Mouse (Mus musculus) forebrain, postnatal 0 days (tissue): ENCODE measurements around the gene Adgrv1. TPM values are rescaled to one million over a fixed set of nuclear protein-coding genes. Genes with fewer than 3 reads are reported as not detected.
A peak's percentile ranks its signal among the peaks of the same experiment; 100 is the strongest.

Experiments
- ATAC-seq: fragments of 200-750 bp; cut with Nextera tagmentation; 2 replicates; pipeline ENCODE4 v1.8.0; 2017; ENCODE audit warnings: mild to moderate bottlenecking, moderate library complexity
- DNase-seq: peaks from one replicate; pipeline ENCODE4 v3.0.0-alpha.2; 2015
- H3K27ac ChIP-seq: fragments of 300-500 bp; sonication (generic); 2 replicates; pipeline ENCODE4 v1.5.1; 2014; ENCODE audit warnings: low read depth, mild to moderate bottlenecking, antibody characterized with exemption, low read length, moderate library complexity, mixed read lengths
- H3K27me3 ChIP-seq: fragments of 300-500 bp; sonication (generic); 2 replicates; pipeline ENCODE4 v1.6.1; 2014; ENCODE audit warnings: mild to moderate bottlenecking, low read length, mixed read lengths; ENCODE audit not compliant: insufficient read depth
- H3K36me3 ChIP-seq: fragments of 300-500 bp; sonication (generic); 2 replicates; pipeline ENCODE4 v1.6.1; 2014; ENCODE audit warnings: mild to moderate bottlenecking, moderate library complexity; ENCODE audit not compliant: insufficient read depth
- H3K4me1 ChIP-seq: fragments of 300-500 bp; sonication (generic); 2 replicates; pipeline ENCODE4 v1.6.1; 2014; ENCODE audit warnings: antibody characterized with exemption; ENCODE audit not compliant: insufficient read depth
- H3K4me2 ChIP-seq: fragments of 300-500 bp; sonication (generic); 2 replicates; pipeline ENCODE4 v1.6.1; 2014; ENCODE audit warnings: low read depth, mild to moderate bottlenecking, moderate library complexity
- H3K4me3 ChIP-seq: fragments of 300-500 bp; sonication (generic); 2 replicates; pipeline ENCODE4 v1.5.1; 2014; ENCODE audit warnings: low read depth, low read length, mixed read lengths
- H3K9ac ChIP-seq: fragments of 300-500 bp; sonication (generic); 2 replicates; pipeline ENCODE4 v1.6.1; 2014; ENCODE audit warnings: mild to moderate bottlenecking
- H3K9me3 ChIP-seq: fragments of 300-500 bp; sonication (generic); 2 replicates; pipeline ENCODE4 v1.6.1; 2016; ENCODE audit warnings: low read length
- CTCF ChIP-seq: sonication (generic); IDR thresholded peaks from 2 replicates; pipeline ENCODE4 v1.5.1; 2016; ENCODE audit warnings: antibody characterized with exemption, control low read depth, low read depth
- WGBS: fragments of 180-500 bp; shearing (Covaris S2); extraction: QIAGEN DNeasy Blood & Tissue Kit; methylation state at CpG from one replicate; pipeline ENCODE4 v1.1.7; 2014; 5-methylcytosine and 5-hydroxymethylcytosine counted together
- polyA plus RNA-seq: library from polyadenylated mRNA; unstranded; fragments of >200 nt; fragmentation: Nextera tagmentation; extraction: Ambion mirVana; gene quantifications from 2 replicates; pipeline ENCODE4 v1.2.1, GENCODE M21; 2015
- total RNA-seq: library from RNA; depleted of rRNA; stranded (reverse); fragments of >200 nt; gene quantifications from 2 replicates; pipeline ENCODE4 v1.2.3, GENCODE M21; 2014; rRNA removed

The Adgrv1 gene
- 10.2 and 13.5 TPM in 2 replicates for total RNA-seq
- polyA plus RNA-seq: 3.9 and 6.1 TPM in 2 replicates

GRCm38 (mm10) chr13:81632720-81633415 lies at the start of gene Adgrv1:
Gene Adgrv1, minus strand, starts transcription at chr13:81633154.
- Histone ChIP-seq H3K36me3 (no peaks in the 10 kb centered on the region), H3K27me3 (no peaks in the 10 kb centered on the region), H3K4me2 (peak within 1 kb of the TSS; percentile 99), H3K4me1 (0 out of 2 replicates have a peak, but pooled peaks cover 1% of the 10 kb centered on the region), H3K9ac (peak within 1 kb of the TSS; percentile 54), H3K9me3 (no peaks in the 10 kb centered on the region), H3K27ac (no peak within 1 kb of the TSS), H3K4me3 (peak within 1 kb of the TSS; percentile 56)
- ATAC-seq: peak; percentile 98
- peak; percentile 78 for DNase-seq
- no peak for TF ChIP-seq CTCF
- 1% methylated on average over 42 of the region's 42 CpGs for WGBS

GRCm38 (mm10) chr13:81675333-81675732 lies 42.4 kb upstream of the Adgrv1 start:
- Histone ChIP-seq H3K4me2 (no peak overlapping the region), H3K9me3 (no peaks in the 10 kb centered on the region), H3K4me1 (no peaks in the 10 kb centered on the region), H3K36me3 (peaks cover 18% of the 10 kb centered on the region; the same call in 1 of the 2 replicates), H3K27ac (no peak overlapping the region), H3K9ac (no peak overlapping the region), H3K27me3 (no peaks in the 10 kb centered on the region), H3K4me3 (no peak overlapping the region)
- no peak for TF ChIP-seq CTCF
- WGBS: 90% methylated on average over 8 of the region's 8 CpGs
- DNase-seq (no peak), ATAC-seq (no peak)

DNA sequence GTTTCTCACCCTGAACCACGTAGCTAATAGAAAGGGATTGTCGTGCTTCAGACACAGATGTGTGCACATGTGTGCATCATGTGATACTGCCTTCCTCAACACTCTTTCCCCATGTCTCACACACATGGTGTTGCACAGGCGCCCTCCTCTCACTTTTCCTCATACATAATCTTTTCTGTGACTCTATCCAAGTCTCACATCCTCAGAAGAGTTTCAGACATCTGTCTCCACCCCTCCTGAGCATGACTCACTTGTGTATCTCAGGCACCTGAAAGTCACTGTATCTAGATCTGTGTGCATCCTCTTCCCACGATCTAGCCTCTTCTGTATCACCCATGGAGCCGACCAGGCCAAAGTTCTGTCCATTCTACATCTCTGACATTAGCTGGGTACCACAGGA lies 34.8 kb upstream of the Adgrv1 start:
- Histone ChIP-seq H3K4me2 (no peak overlapping the region), H3K27ac (no peak overlapping the region), H3K27me3 (no peaks in the 10 kb centered on the region), H3K9me3 (no peaks in the 10 kb centered on the region), H3K9ac (no peak overlapping the region), H3K4me1 (no peaks in the 10 kb centered on the region), H3K36me3 (peaks cover 35% of the 10 kb centered on the region), H3K4me3 (no peak overlapping the region)
- 91% methylated on average over 5 of the region's 5 CpGs for WGBS
- DNase-seq: no peak
- TF ChIP-seq CTCF: no peak
- no peak for ATAC-seq

GRCm38 (mm10) chr13:81664331-81664698 lies 31.4 kb upstream of the Adgrv1 start:
- H3K27me3 ChIP-seq: no peaks in the 10 kb centered on the region
- ATAC-seq (no peak), DNase-seq (no peak)
- no peak overlapping the region for H3K9ac ChIP-seq
- no peak for TF ChIP-seq CTCF
- no peak overlapping the region for H3K27ac ChIP-seq
- H3K4me2 ChIP-seq: no peak overlapping the region
- H3K4me1 ChIP-seq: no peaks in the 10 kb centered on the region
- H3K4me3 ChIP-seq: no peak overlapping the region
- WGBS: 80% methylated on average over 5 of the region's 5 CpGs
- H3K9me3 ChIP-seq: no peaks in the 10 kb centered on the region
- peaks cover 26% of the 10 kb centered on the region for H3K36me3 ChIP-seq

DNA sequence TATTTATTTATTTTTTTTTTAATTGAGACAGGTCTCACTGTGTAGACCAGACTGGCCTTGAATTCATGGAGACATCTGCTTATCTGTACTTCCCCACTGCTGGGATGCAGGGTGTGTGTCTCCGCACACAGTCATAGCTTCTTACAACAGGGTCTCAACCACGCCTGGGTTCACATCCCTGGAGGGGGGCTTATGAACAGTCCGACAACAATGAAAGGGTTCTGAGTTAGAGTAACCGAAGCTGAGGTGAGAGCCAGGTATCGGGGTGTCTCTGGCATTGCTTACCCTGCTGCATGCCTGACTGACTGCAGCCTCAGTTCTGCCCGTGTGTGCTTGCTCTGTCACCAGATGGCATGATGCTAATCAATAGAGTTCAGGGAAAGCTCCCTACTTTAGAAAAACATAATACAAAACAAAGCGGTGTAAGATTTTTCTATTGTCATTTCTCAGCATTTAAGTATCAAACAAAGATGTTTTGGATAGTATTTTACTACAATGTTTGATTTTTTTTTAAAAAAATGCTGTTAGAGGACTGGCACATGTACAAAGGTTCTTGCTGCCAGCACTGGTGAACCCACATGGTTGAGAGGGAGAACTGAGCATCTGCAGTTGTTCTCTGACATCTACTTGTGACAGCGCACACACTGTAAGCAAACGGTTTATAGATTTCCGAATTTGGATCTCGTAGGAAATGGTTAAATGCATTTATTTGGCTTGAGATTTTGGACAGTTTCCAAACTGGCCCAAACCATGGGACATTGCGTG lies 30.8 kb upstream of the Adgrv1 start:
- Histone ChIP-seq H3K4me3 (no peak overlapping the region), H3K4me1 (peaks cover 3% of the 10 kb centered on the region; the same call in 1 of the 2 replicates), H3K9me3 (no peaks in the 10 kb centered on the region), H3K9ac (no peak overlapping the region), H3K4me2 (no peak overlapping the region), H3K27me3 (no peaks in the 10 kb centered on the region), H3K27ac (no peak overlapping the region), H3K36me3 (peaks cover 23% of the 10 kb centered on the region)
- DNase-seq (no peak), ATAC-seq (peak; percentile 51)
- no peak for TF ChIP-seq CTCF
- WGBS: 59% methylated on average over 12 of the region's 12 CpGs

DNA sequence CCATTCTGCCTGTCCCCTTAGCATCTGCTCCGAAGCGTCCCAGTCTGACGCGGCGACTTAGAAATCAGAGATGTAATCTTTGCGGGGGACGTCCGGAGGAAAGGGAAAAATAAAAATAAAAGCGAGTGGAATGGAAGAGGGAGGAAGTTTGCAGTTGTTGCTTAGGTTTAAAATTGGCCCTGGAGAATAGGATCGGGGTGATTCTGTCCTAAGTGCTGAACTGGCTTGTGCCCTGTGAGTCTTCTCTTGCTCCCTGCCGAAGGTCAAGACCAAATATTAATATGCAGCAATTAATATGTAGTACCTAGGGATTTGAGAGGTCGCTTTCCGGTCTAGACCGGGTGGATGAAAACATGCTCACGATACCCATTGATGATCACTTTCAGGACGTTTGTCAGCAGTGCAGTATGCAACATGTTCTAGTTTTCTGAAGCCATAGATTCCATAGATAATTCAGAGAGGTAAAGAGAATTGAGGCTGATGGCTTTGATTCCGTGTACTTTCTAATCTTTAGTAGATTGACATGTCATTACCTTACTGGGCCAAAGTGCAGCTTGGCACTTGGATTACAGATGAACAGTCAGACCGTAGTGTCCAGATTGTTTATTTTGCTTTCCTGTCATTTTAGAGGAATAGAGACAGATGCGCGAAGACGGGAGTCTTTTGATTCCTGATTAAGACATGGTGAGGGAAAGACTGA lies 25.2 kb upstream of the Adgrv1 start:
- H3K27ac ChIP-seq: peak overlapping the region; percentile 75
- H3K36me3 ChIP-seq: no peaks in the 10 kb centered on the region
- DNase-seq (no peak), ATAC-seq (no peak)
- H3K4me1 ChIP-seq: peaks cover 13% of the 10 kb centered on the region; the same call in 1 of the 2 replicates
- no peaks in the 10 kb centered on the region for H3K27me3 ChIP-seq
- 7% methylated on average over 21 of the region's 21 CpGs for WGBS
- peak overlapping the region; percentile 65 for H3K4me2 ChIP-seq
- no peak for TF ChIP-seq CTCF
- no peaks in the 10 kb centered on the region for H3K9me3 ChIP-seq
- peak overlapping the region; percentile 61 for H3K4me3 ChIP-seq
- H3K9ac ChIP-seq: peak overlapping the region; percentile 74
